Mouse (Mus musculus): ENCODE results near the gene Olfr1152. TPM values are rescaled to one million over a fixed set of nuclear protein-coding genes. Genes with fewer than 3 reads are reported as not detected.

Olfr1152 gene
- total RNA-seq (2021): not detected

- no peak for DNase-seq
- intact Hi-C loops (cut with DNase I): no loop called here
Measured at GRCm38 (mm10) chr2:87866192-87866591, at the start of gene Olfr1152. Olfr1152 (plus strand) TSS chr2:87866492.

- intact Hi-C loops (cut with DNase I): no loop called here
- no peak for DNase-seq
Measured at GRCm38 (mm10) chr2:87830233-87830632, 36.1 kb upstream of the Olfr1152 start, which contains the start of gene Olfr1148. Olfr1148 (plus strand) TSS chr2:87830533.

GRCm38 (mm10) chr2:87843693-87844092 is 22.6 kb upstream of the Olfr1152 start, which contains the start of gene Olfr1150-ps1:
Olfr1150-ps1 (plus strand) TSS chr2:87843993.
- intact Hi-C loops (cut with DNase I): no loop called here
- DNase-seq: no peak

- no peak for DNase-seq
- intact Hi-C loops (cut with DNase I): no loop called here
Measured at GRCm38 (mm10) chr2:87855562-87855961, 10.7 kb upstream of the Olfr1152 start, which contains the start of gene Olfr1151. Olfr1151 (plus strand) TSS chr2:87855862.

GRCm38 (mm10) chr2:87894662-87895061 is 28.4 kb downstream of the Olfr1152 start, which contains the start of gene Olfr1153:
Olfr1153 (plus strand) TSS chr2:87894962.
- intact Hi-C loops (cut with DNase I): no loop called here

GRCm38 (mm10) chr2:87905066-87905465 is 38.8 kb downstream of the Olfr1152 start, which contains the start of gene Olfr1154:
Olfr1154 (minus strand) TSS chr2:87905166.
- no peak for DNase-seq

More at GRCm38 (mm10) chr2:87894662-87895061, 28.4 kb downstream of the Olfr1152 start, which contains the start of gene Olfr1153:
- no peak for DNase-seq

More at GRCm38 (mm10) chr2:87905066-87905465, 38.8 kb downstream of the Olfr1152 start, which contains the start of gene Olfr1154:
- intact Hi-C loops (cut with DNase I): no loop called here

Other genes with a start within 250 kb of the Olfr1152 start
- not detected for gene Olfr1131, start 239.4 kb upstream of the Olfr1152 start, total RNA-seq (2021)
- gene Olfr1132, start 229.0 kb upstream of the Olfr1152 start, total RNA-seq (2021): not detected
- gene Olfr1133, start 219.1 kb upstream of the Olfr1152 start, total RNA-seq (2021): not detected
- not detected for gene Olfr1134, start 208.0 kb upstream of the Olfr1152 start, total RNA-seq (2021)
- not detected for gene Olfr1135, start 192.8 kb upstream of the Olfr1152 start, total RNA-seq (2021)
- not detected for gene Olfr1136, start 172.5 kb upstream of the Olfr1152 start, total RNA-seq (2021)
- gene Olfr1137, start 153.3 kb upstream of the Olfr1152 start, total RNA-seq (2021): not detected
- not detected for gene Olfr1138, start 126.5 kb upstream of the Olfr1152 start, total RNA-seq (2021)
- gene Olfr1140, start 122.7 kb upstream of the Olfr1152 start, total RNA-seq (2021): not detected
- not detected for gene Olfr1141, start 112.5 kb upstream of the Olfr1152 start, total RNA-seq (2021)
- not detected for gene Olfr152, start 87.0 kb upstream of the Olfr1152 start, total RNA-seq (2021)
- not detected for gene Olfr1143, start 65.9 kb upstream of the Olfr1152 start, total RNA-seq (2021)
- gene Olfr1145, start 56.7 kb upstream of the Olfr1152 start, total RNA-seq (2021): not detected
- not detected for gene Olfr1148, start 36.0 kb upstream of the Olfr1152 start, total RNA-seq (2021)
- not detected for gene Olfr1150-ps1, start 22.5 kb upstream of the Olfr1152 start, total RNA-seq (2021)
- not detected for gene Olfr1151, start 10.6 kb upstream of the Olfr1152 start, total RNA-seq (2021)
- not detected for gene Olfr1153, start 28.5 kb downstream of the Olfr1152 start, total RNA-seq (2021)
- not detected for gene Olfr1154, start 38.7 kb downstream of the Olfr1152 start, total RNA-seq (2021)
- gene Olfr1155, start 78.6 kb downstream of the Olfr1152 start, total RNA-seq (2021): not detected
- gene Olfr1156, start 86.6 kb downstream of the Olfr1152 start, total RNA-seq (2021): not detected
- not detected for gene Olfr1157, start 101.8 kb downstream of the Olfr1152 start, total RNA-seq (2021)
- gene Olfr74, start 108.2 kb downstream of the Olfr1152 start, total RNA-seq (2021): not detected
- gene Olfr1158, start 123.6 kb downstream of the Olfr1152 start, total RNA-seq (2021): not detected
- not detected for gene Olfr1160, start 141.8 kb downstream of the Olfr1152 start, total RNA-seq (2021)
- gene Olfr1161, start 156.3 kb downstream of the Olfr1152 start, total RNA-seq (2021): not detected
- gene Olfr73, start 171.2 kb downstream of the Olfr1152 start, total RNA-seq (2021): not detected
- not detected for gene Olfr1162, start 184.6 kb downstream of the Olfr1152 start, total RNA-seq (2021)
- gene Olfr1163, start 205.3 kb downstream of the Olfr1152 start, total RNA-seq (2021): not detected
- gene Olfr1164, start 227.5 kb downstream of the Olfr1152 start, total RNA-seq (2021): not detected

All from heart, postnatal 36 days (tissue).